Mouse (Mus musculus): Measurements from ENCODE around the gene Rnf2. TPM values are rescaled to one million over a fixed set of nuclear protein-coding genes. Genes with fewer than 3 reads are reported as not detected.
A peak's percentile ranks its signal among the peaks of the same experiment; 100 is the strongest.

Gene Rnf2
- total RNA-seq (2014; rRNA removed) (19.7 and 21.8 TPM in 2 replicates), polyA plus RNA-seq (2012; rRNA removed) (6.7 and 7.5 TPM in 2 replicates)

DNA sequence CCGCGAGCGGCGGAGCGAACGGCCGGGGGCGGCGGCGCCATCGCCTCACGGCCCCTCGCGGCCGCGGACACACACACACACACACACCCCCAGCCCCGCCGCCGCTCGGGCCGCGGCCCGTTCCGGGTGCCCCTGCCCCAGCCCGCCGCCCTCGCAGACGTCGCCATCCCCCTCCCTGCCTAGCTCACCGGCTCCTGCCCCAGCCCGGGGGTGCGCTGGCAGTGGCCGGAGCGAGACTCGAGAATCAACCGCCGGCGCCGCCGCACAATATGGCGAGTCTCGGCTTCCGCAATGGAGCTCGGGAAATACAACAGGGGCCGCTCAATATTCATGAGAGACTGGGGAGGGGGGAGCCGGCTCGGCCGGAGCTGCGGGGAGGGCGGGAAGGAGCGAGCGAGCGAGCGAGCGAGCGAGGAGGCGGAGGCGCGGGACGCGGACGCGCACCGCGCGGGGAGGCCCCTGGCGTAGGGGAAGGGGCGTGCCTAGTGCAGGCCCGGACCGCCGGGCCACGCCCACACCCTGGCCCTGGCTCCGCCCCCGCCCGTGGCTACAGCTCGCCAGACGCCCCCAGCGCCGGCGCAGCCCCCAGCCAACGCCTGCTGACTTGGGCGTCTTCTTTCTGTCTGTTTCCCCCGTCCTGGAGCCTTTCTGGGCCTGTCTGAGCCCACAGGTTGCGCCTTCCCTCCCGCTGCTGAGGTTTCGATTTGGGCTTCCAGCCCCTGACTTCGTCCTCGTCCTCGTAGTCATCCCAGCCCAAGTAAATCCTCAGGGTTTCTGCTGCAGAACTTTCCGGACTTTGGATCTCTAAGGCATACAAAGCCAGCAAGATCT lies at the start of gene Rnf2:
Rnf2 (minus strand) TSS at position 425 of the 831 bp plus-strand sequence.
- Histone ChIP-seq H3K4me3 (ENCODE audit: insufficient read depth, low read depth, low read length) (peak within 1 kb of the TSS; percentile 94), H3K9ac (ENCODE audit: low read depth, low read length) (peak within 1 kb of the TSS; percentile 99), H3K36me3 (ENCODE audit: control insufficient read depth, insufficient read depth, low read length) (no peaks in the 10 kb centered on the region), H3K27me3 (ENCODE audit: control insufficient read depth, insufficient read depth, low read length) (no peaks in the 10 kb centered on the region), H3K79me2 (ENCODE audit: control insufficient read depth, insufficient read depth, low read length) (peaks cover 8% of the 10 kb centered on the region; the same call in 1 of the 2 replicates), H3K4me1 (ENCODE audit: control insufficient read depth, insufficient read depth, low read length) (peaks cover 12% of the 10 kb centered on the region), H3K27ac (replicated peaks; ENCODE audit: insufficient read depth, low read depth, low read length) (peak within 1 kb of the TSS; percentile 87)
- WGBS: 2% methylated on average over 67 of the region's 90 CpGs
- TF ChIP-seq POLR2A (IDR thresholded peaks at IDR 0.05; ENCODE audit: extremely low read depth, insufficient read depth, low read length) (peak; percentile 78; the same call in 1 of the 2 replicates), CTCF (IDR thresholded peaks at IDR 0.05; ENCODE audit: low read depth, low read length) (no peak)
- DNase-seq (ENCODE audit: extremely low read depth, low read depth, low spot score): peak; percentile 75

DNA sequence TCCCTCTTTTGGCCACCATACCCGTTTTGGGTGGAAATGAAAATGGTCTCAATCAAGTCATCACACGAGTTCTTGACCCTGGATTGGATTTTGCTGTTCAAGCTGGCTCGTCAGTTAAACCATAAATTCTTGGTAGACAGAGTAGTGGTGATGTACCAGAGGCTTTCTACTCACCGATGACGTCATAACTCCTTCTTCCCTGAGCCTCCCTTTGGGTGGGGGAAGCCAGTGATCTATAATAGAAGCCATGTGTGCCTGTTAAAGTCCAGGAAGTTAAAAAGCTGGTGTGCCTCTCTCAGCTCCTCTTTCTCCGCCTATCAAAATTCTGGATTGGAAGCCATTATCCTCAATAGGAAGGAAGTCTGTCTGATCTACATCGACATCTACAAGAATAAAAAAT lies 49.0 kb upstream of the Rnf2 start:
- no peaks in the 10 kb centered on the region for H3K27me3 ChIP-seq (ENCODE audit: control insufficient read depth, insufficient read depth, low read length)
- no peaks in the 10 kb centered on the region for H3K79me2 ChIP-seq (ENCODE audit: control insufficient read depth, insufficient read depth, low read length)
- WGBS: 80% methylated on average over 7 of the region's 7 CpGs
- H3K4me1 ChIP-seq (ENCODE audit: control insufficient read depth, insufficient read depth, low read length): peaks cover 5% of the 10 kb centered on the region
- TF ChIP-seq POLR2A (IDR thresholded peaks at IDR 0.05; ENCODE audit: extremely low read depth, insufficient read depth, low read length) (no peak), CTCF (IDR thresholded peaks at IDR 0.05; ENCODE audit: low read depth, low read length) (no peak)
- H3K9ac ChIP-seq (ENCODE audit: low read depth, low read length): no peak overlapping the region
- no peak overlapping the region for H3K27ac ChIP-seq (replicated peaks; ENCODE audit: insufficient read depth, low read depth, low read length)
- H3K36me3 ChIP-seq (ENCODE audit: control insufficient read depth, insufficient read depth, low read length): no peaks in the 10 kb centered on the region
- no peak for DNase-seq (ENCODE audit: extremely low read depth, low read depth, low spot score)
- H3K4me3 ChIP-seq (ENCODE audit: insufficient read depth, low read depth, low read length): no peak overlapping the region

- Histone ChIP-seq H3K79me2 (ENCODE audit: control insufficient read depth, insufficient read depth, low read length) (no peaks in the 10 kb centered on the region), H3K4me1 (ENCODE audit: control insufficient read depth, insufficient read depth, low read length) (peaks cover 5% of the 10 kb centered on the region), H3K36me3 (ENCODE audit: control insufficient read depth, insufficient read depth, low read length) (no peaks in the 10 kb centered on the region), H3K27me3 (ENCODE audit: control insufficient read depth, insufficient read depth, low read length) (no peaks in the 10 kb centered on the region), H3K4me3 (ENCODE audit: insufficient read depth, low read depth, low read length) (no peak overlapping the region), H3K27ac (replicated peaks; ENCODE audit: insufficient read depth, low read depth, low read length) (no peak overlapping the region), H3K9ac (ENCODE audit: low read depth, low read length) (no peak overlapping the region)
- TF ChIP-seq CTCF (IDR thresholded peaks at IDR 0.05; ENCODE audit: low read depth, low read length): no peak
- DNase-seq (ENCODE audit: extremely low read depth, low read depth, low spot score): no peak
- 87% methylated on average over 8 of the region's 8 CpGs for WGBS
These were observed 48.3 kb upstream of the Rnf2 start for GRCm38 (mm10) chr1:151548896-151549610.

- no peak overlapping the region for H3K27ac ChIP-seq (replicated peaks; ENCODE audit: insufficient read depth, low read depth, low read length)
- no peaks in the 10 kb centered on the region for H3K36me3 ChIP-seq (ENCODE audit: control insufficient read depth, insufficient read depth, low read length)
- WGBS: 90% methylated on average over 7 of the region's 7 CpGs
- no peak for TF ChIP-seq POLR2A (IDR thresholded peaks at IDR 0.05; ENCODE audit: extremely low read depth, insufficient read depth, low read length)
- no peak for TF ChIP-seq CTCF (IDR thresholded peaks at IDR 0.05; ENCODE audit: low read depth, low read length)
- H3K9ac ChIP-seq (ENCODE audit: low read depth, low read length): no peak overlapping the region
- no peaks in the 10 kb centered on the region for H3K79me2 ChIP-seq (ENCODE audit: control insufficient read depth, insufficient read depth, low read length)
- H3K27me3 ChIP-seq (ENCODE audit: control insufficient read depth, insufficient read depth, low read length): no peaks in the 10 kb centered on the region
- H3K4me1 ChIP-seq (ENCODE audit: control insufficient read depth, insufficient read depth, low read length): no peaks in the 10 kb centered on the region; the same call in 1 of the 2 replicates
- H3K4me3 ChIP-seq (ENCODE audit: insufficient read depth, low read depth, low read length): no peak overlapping the region
- DNase-seq (ENCODE audit: extremely low read depth, low read depth, low spot score): no peak
These were observed 44.8 kb upstream of the Rnf2 start for GRCm38 (mm10) chr1:151545571-151545970.

GRCm38 (mm10) chr1:151544581-151544980 lies 43.8 kb upstream of the Rnf2 start:
- Histone ChIP-seq H3K27ac (replicated peaks; ENCODE audit: insufficient read depth, low read depth, low read length) (no peak overlapping the region), H3K4me1 (ENCODE audit: control insufficient read depth, insufficient read depth, low read length) (no peaks in the 10 kb centered on the region; the same call in 1 of the 2 replicates), H3K36me3 (ENCODE audit: control insufficient read depth, insufficient read depth, low read length) (no peaks in the 10 kb centered on the region), H3K27me3 (ENCODE audit: control insufficient read depth, insufficient read depth, low read length) (no peaks in the 10 kb centered on the region), H3K4me3 (ENCODE audit: insufficient read depth, low read depth, low read length) (no peak overlapping the region), H3K9ac (ENCODE audit: low read depth, low read length) (no peak overlapping the region), H3K79me2 (ENCODE audit: control insufficient read depth, insufficient read depth, low read length) (no peaks in the 10 kb centered on the region)
- WGBS: 92% methylated on average over 3 of the region's 3 CpGs
- no peak for TF ChIP-seq CTCF (IDR thresholded peaks at IDR 0.05; ENCODE audit: low read depth, low read length)
- TF ChIP-seq POLR2A (IDR thresholded peaks at IDR 0.05; ENCODE audit: extremely low read depth, insufficient read depth, low read length): no peak
- no peak for DNase-seq (ENCODE audit: extremely low read depth, low read depth, low spot score)

Data from liver, adult 2 months (tissue).